Mouse (Mus musculus) erythroblast, adult 5-6 weeks (primary cell): ENCODE measurements around the gene H2afv. TPM values are rescaled to one million over a fixed set of nuclear protein-coding genes. Genes with fewer than 3 reads are reported as not detected.
"Not testable (repeated sequence)": the region's sequence is repeated elsewhere in the genome, so short reads cannot be mapped to it uniquely, and the experiment has no call there.

Experiments used
- ATAC-seq: replicated peaks from 2 replicates; pipeline ENCODE4 v1.8.0; 2016; ENCODE audit warnings: moderate number of reproducible peaks, mild to moderate bottlenecking, moderate TSS enrichment, inconsistent platforms; ENCODE audit not compliant: poor library complexity, low FRiP score, severe bottlenecking
- total RNA-seq, 2 experiments: library from RNA; stranded (forward) in 1 of 2; stranded (reverse) in 1 of 2; fragments of 150-400 nt in 1 of 2; fragments of 200-764, 138-1000 nt in 1 of 2; gene quantifications; 2 replicates each; pipeline versions ENCODE4 v1.2.3 to v1.2.4; 2015 to 2017; ENCODE audit warnings: low replicate concordance in 2 of 2

H2afv gene
- total RNA-seq, 2 experiments from 2014 or later: 32.3 to 54.0 TPM

DNA sequence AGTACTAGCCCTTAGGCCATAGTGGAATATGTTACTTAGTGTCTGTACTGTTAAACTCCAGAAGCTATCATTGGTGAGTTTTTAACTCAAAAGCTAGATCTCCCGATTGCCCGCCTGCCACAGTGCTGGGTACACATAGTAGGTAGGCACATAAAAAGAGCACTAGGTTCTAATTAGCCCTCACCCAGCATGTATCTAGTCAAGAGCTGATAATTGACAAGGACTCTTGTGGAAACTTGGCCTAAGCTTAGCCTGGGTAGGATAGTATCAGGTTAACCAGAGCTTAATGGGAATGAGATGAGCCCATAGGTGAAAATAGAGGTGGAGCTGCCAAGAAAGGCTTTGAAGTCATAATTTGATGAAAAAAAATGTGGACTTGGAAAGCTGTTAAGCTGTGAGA lies 27.2 kb downstream of the H2afv start:
- no peak for ATAC-seq

DNA sequence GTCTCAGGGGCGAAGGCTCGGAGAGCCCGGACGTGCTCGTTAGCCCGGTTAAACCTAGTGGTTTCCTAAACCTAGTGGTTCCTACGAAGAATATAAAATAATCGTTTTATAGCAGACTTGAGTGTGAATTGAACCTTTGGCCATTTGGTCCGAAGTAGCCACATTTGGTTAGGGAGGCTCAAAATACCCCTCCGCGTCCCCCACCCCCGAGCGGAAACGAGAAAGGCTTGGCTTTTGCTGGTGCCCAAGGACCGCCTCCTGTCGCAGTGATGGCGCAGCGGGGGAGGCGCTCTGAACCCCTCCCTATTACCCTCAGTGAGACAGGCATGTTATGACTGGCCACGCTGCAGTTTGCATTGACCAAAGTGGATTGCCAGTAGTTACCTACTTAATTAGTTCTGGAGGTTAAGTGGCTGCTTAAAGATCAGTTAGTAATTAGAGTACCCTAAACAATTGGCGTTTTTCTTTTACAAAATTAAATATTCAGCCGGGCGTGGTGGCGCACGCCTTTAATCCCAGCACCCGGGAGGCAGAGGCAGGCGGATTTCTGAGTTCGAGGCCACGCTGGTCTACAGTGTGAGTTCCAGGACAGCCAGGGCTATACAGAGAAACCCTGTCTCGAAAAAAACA lies 27.7 kb downstream of the H2afv start:
- ATAC-seq: peak; percentile 82

DNA sequence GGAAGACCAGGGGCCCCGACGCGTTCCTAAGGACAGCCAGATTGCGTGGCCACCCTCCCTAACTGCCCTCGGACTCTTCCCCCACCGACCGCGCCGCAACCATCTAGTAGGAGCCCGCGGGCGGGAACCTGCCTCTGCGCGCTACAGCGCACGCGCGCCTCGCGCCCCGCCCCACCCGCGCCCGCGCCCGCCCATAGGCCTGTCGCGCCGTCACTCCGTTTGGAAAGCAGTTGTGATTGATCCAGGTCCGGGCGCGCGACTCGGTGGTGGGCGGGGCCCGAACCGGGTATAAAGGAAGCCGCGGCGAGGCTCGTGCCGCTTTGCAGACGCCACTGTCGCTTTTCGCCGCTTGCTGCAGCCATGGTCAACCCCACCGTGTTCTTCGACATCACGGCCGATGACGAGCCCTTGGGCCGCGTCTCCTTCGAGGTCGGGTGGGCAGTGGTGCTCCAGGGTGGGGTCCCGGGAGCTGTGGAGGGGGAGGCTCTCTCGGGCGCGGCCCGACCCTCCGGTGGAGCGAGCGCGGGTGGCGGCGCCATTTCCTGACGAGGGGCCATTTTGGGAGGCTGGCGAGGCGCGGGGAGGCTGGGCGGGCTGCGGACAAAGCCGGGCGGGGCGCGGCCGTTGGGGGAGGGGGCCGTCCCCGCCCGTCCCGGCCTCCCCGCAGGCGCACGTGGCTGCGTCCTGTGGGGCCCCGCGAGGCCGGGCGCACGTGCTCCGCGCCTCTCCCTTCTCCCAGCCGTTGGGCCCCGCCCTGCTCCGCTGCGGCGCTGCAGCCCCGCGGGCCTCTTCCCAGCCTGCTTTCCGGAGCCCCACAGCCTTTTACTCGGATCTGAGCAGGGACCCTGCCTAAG lies 28.5 kb downstream of the H2afv start:
- ATAC-seq: peak; percentile 85

- peak; percentile 46 for ATAC-seq
Measured at GRCm38 (mm10) chr11:6414751-6415550, 29.3 kb downstream of the H2afv start, which contains the start of gene Ppia. Gene Ppia (plus strand): TSS chr11:6415443.

DNA sequence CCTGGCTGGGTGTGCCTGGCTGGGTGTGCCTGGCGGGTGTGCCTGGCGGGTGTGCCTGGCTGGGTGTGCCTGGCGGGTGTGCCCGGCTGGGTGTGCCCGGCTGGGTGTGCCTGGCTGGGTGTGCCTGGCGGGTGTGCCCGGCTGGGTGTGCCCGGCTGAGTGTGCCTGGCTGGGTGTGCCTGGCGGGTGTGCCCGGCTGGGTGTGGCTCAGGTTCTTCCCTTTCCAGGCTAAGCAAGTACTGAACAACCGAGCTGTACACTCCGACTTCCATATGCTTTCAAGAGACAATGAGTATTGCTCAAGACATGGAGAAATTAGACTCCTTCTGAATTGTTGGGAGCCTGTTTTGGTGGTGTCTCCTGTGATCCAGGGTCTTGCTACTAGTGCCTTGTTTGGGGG lies 31.0 kb downstream of the H2afv start:
- no peak for ATAC-seq

- no peak for ATAC-seq
Measured at GRCm38 (mm10) chr11:6411684-6412083, 32.6 kb downstream of the H2afv start.

DNA sequence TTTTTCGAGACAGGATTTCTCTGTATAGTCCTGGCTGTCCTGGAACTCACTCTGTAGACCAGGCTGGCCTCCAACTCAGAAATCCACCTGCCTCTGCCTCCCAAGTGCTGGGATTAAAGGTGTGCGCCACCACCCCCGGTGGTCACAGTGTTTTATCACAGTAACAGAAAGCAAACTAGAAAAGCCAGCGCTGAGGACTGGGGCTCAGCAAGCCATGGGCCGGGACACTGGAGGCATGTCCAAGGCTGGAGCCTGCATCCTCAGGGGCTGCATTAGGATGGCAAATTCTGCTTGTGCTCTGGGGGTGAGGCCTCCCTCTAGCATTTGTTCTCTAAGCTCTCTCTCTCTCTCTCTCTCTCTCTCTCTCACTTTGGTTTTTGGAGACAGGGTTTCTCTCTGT lies 33.5 kb downstream of the H2afv start:
- ATAC-seq: not testable (repeated sequence)

GRCm38 (mm10) chr11:6410050-6410602 lies 34.1 kb downstream of the H2afv start:
- ATAC-seq: no peak

DNA sequence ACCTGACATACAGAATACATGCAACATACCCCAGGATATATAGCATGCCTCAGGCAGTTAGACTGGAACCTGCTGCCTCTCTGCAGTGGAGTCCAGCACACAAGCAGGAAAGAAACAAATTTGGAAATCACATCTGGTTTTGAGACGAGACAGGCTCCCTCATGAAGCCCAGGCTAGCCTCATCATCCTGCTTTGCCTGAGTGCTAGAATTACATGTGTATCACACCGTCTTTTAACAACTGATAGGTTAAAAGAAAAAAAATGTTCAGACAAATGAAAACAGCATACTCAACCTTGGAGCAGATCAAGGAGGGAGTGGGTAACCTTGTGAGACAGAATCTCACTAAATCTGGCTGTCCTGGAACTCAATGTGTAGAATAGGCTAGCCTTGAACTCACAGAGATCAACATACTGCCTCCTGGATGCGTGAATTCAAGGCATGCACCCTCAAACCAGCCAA lies 37.1 kb downstream of the H2afv start:
- no peak for ATAC-seq

- ATAC-seq: no peak
Measured at GRCm38 (mm10) chr11:6406251-6407161, 37.7 kb downstream of the H2afv start.

- no peak for ATAC-seq
Measured at GRCm38 (mm10) chr11:6405591-6406081, 38.6 kb downstream of the H2afv start.

- no peak for ATAC-seq
Measured at GRCm38 (mm10) chr11:6404699-6405566, 39.3 kb downstream of the H2afv start.

GRCm38 (mm10) chr11:6403830-6404405 lies 40.3 kb downstream of the H2afv start:
- no peak for ATAC-seq

DNA sequence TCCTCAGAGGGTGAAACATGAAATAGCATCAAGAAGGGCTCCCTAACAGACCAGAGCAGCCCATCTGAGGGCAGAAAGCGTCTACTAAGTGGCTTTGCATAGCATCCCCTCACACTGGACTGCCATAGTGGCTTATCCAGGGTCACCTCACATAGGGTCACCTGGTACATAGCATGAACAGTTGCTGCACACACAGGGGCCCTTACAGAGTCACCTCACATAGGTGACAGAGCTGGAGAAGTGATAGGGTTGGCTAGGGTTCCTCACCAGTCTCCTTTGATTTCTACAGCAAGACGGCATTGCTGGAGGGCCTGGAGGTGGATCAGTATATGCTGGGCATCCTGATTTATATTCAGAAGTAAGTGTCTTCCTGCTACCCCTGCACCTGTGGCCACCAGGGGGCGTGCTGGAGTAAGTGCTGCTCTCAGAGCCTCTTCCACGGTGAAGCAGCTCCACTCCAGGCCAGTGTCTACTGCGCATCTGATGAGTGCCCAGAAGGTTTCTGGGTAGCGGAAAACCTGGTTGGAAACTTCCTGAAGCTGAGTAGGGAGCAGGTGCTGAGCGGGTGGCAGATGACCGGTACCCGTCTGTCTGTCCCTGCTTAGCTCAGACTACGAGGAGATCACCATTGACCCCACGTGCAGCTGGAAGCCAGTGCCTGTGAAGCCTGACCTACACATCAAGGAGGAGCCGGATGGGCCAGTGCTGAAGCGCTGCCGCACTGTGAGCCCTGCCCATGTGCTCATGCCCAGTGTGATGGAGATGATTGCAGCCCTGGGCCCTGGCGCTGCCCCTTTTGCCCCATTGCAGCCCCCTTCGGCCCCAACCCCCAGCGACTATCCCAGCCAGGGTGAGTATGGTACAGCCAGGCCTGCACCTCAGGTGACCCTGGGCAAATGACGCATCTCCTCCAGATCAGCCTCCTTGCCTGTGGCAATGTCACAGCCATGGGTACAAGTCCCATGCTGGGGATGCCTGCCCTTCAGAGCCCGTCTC lies 41.4 kb downstream of the H2afv start:
- ATAC-seq: peak; percentile 67

GRCm38 (mm10) chr11:6398141-6398540 lies 46.1 kb downstream of the H2afv start:
- no peak for ATAC-seq

GRCm38 (mm10) chr11:6395565-6395964 lies 48.7 kb downstream of the H2afv start:
- no peak for ATAC-seq
